ENCODE assay signal across 9 mouse cellular contexts in genomic region chr6:52861186-52861820, GRCm38 (mm10).
DNase-seq lines count a peak whose midpoint lies in the region; ATAC-seq and TF ChIP-seq lines count a peak whose summit lies in the region.
"Had no signal": no experiment of that assay in that cellular context is flagged by ENCODE, and none has a peak within 500 bp of the region (broad histone marks: within the 10 kb centered on the region; RNA-seq: fewer than 3 reads in every experiment).

No protein-coding gene starts in this region.

- H3K27me3 ChIP-seq in neural tube, embryonic 13.5 days, result peaks cover 8% of the 10 kb centered on the region; the same call in 1 of the 2 replicates
- no peaks in the 10 kb centered on the region for H3K27me3 ChIP-seq in hindbrain, embryonic 16.5 days (replicated peaks; ENCODE audit: control insufficient read depth, insufficient read depth, low read length)
- H3K27me3 ChIP-seq in midbrain, embryonic 14.5 days (ENCODE audit: control insufficient read depth, insufficient read depth, low read length), result no peaks in the 10 kb centered on the region
- no peaks in the 10 kb centered on the region for H3K27me3 ChIP-seq in kidney, adult 2 months (replicated peaks; ENCODE audit: control insufficient read depth, insufficient read depth, low read length)
- H3K27me3 ChIP-seq: liver, embryonic 15.5 days had no signal

- TF ChIP-seq CTCF in kidney, adult 2 months (conservative IDR thresholded peaks at IDR 0.05; ENCODE audit: insufficient read depth, insufficient read length, low read depth, low read length), result no peak

- no peak for TF ChIP-seq POLR2A in kidney, adult 2 months (IDR thresholded peaks at IDR 0.05; ENCODE audit: low read depth, low read length)

- DNase-seq in embryo, embryonic 9.5 days (ENCODE audit: extremely low spot score), result peak; percentile 25
- no peak for DNase-seq in embryo, embryonic 11 days
- no peak for DNase-seq in neural tube, embryonic 10.5 days (ENCODE audit: extremely low spot score, low spot score)
- DNase-seq in midbrain, embryonic 14.5 days, result peak; percentile 47
- no peak for DNase-seq in kidney, adult 2 months
- no peak for DNase-seq in kidney, adult 8-10 months

- no peak overlapping the region for H3K4me3 ChIP-seq in neural tube, embryonic 13.5 days
- no peak overlapping the region for H3K4me3 ChIP-seq in hindbrain, embryonic 16.5 days (ENCODE audit: low read length)
- H3K4me3 ChIP-seq in midbrain, embryonic 14.5 days (replicated peaks; ENCODE audit: low read depth, low read length), result no peak overlapping the region
- H3K4me3 ChIP-seq in kidney, adult 2 months (ENCODE audit: insufficient read depth, low read depth, low read length), result no peak overlapping the region
- H3K4me3 ChIP-seq: liver, embryonic 15.5 days had no signal

- no peaks in the 10 kb centered on the region for H3K36me3 ChIP-seq in neural tube, embryonic 13.5 days
- no peaks in the 10 kb centered on the region for H3K36me3 ChIP-seq in hindbrain, embryonic 16.5 days (ENCODE audit: control insufficient read depth, insufficient read depth, low read length)
- no peaks in the 10 kb centered on the region for H3K36me3 ChIP-seq in midbrain, embryonic 14.5 days (ENCODE audit: control insufficient read depth, insufficient read depth, low read length)
- no peaks in the 10 kb centered on the region for H3K36me3 ChIP-seq in kidney, adult 2 months (ENCODE audit: control insufficient read depth, insufficient read depth, low read length)
- H3K36me3 ChIP-seq: liver, embryonic 15.5 days had no signal

- H3K9ac ChIP-seq in neural tube, embryonic 13.5 days, result no peak overlapping the region
- no peak overlapping the region for H3K9ac ChIP-seq in hindbrain, embryonic 16.5 days (ENCODE audit: low read depth, low read length)
- H3K9ac ChIP-seq in midbrain, embryonic 14.5 days (replicated peaks; ENCODE audit: low read length), result no peak overlapping the region
- H3K9ac ChIP-seq: liver, embryonic 15.5 days had no signal

- H3K27ac ChIP-seq in neural tube, embryonic 13.5 days (replicated peaks), result peak overlapping the region; percentile 30; the same call in 1 of the 2 replicates
- H3K27ac ChIP-seq in hindbrain, embryonic 16.5 days (ENCODE audit: low read depth, low read length), result peak overlapping the region; percentile 4; the same call in 1 of the 2 replicates
- 0 out of 2 replicates have a peak overlapping the region, but pooled peaks have one; percentile 20 for H3K27ac ChIP-seq in midbrain, embryonic 14.5 days (replicated peaks; ENCODE audit: low read depth, low read length)
- no peak overlapping the region for H3K27ac ChIP-seq in kidney, adult 2 months (ENCODE audit: insufficient read depth, low read depth, low read length)
- H3K27ac ChIP-seq: liver, embryonic 15.5 days had no signal

- WGBS in neural tube, embryonic 13.5 days, result 48% methylated on average over 9 of the region's 9 CpGs
- WGBS in hindbrain, embryonic 16.5 days, result 38% methylated on average over 9 of the region's 9 CpGs
- WGBS in midbrain, embryonic 14.5 days, result 57% methylated on average over 9 of the region's 9 CpGs
- 73% methylated on average over 9 of the region's 9 CpGs for WGBS in kidney, adult 2 months

- H3K4me1 ChIP-seq in neural tube, embryonic 13.5 days (replicated peaks), result peaks cover 80% of the 10 kb centered on the region
- peaks cover 34% of the 10 kb centered on the region for H3K4me1 ChIP-seq in hindbrain, embryonic 16.5 days (ENCODE audit: control insufficient read depth, insufficient read depth, low read depth, low read length)
- peaks cover 47% of the 10 kb centered on the region for H3K4me1 ChIP-seq in midbrain, embryonic 14.5 days (ENCODE audit: control insufficient read depth, insufficient read depth, low read length)
- no peaks in the 10 kb centered on the region for H3K4me1 ChIP-seq in kidney, adult 2 months (ENCODE audit: control insufficient read depth, insufficient read depth, low read length)

- ATAC-seq in neural tube, embryonic 13.5 days (ENCODE audit: low read depth), result no peak
- ATAC-seq in hindbrain, embryonic 16.5 days, result peak; percentile 58; the same call in 1 of the 2 replicates
- no peak for ATAC-seq in midbrain, embryonic 14.5 days (ENCODE audit: low FRiP score, low TSS enrichment)

- H3K4me2 ChIP-seq in neural tube, embryonic 13.5 days, result no peak overlapping the region
- H3K4me2 ChIP-seq in hindbrain, embryonic 16.5 days (ENCODE audit: low read length), result no peak overlapping the region
- H3K4me2 ChIP-seq in midbrain, embryonic 14.5 days (ENCODE audit: low read length), result no peak overlapping the region
- H3K4me2 ChIP-seq: liver, embryonic 15.5 days had no signal

- H3K9me3 ChIP-seq in neural tube, embryonic 13.5 days, result no peaks in the 10 kb centered on the region
- H3K9me3 ChIP-seq in hindbrain, embryonic 16.5 days (ENCODE audit: control insufficient read depth, low read length), result no peaks in the 10 kb centered on the region
- no peaks in the 10 kb centered on the region for H3K9me3 ChIP-seq in midbrain, embryonic 14.5 days (ENCODE audit: control insufficient read depth, low read length)
- H3K9me3 ChIP-seq: liver, embryonic 15.5 days had no signal

Comparison
In these comparisons a context has a peak if more than half of its experiments do, and no peak if none do; other contexts are left out.
1. DNase-seq: peak in embryo, embryonic 9.5 days (single experiment) and midbrain, embryonic 14.5 days (single experiment); none in embryo, embryonic 11 days (single experiment), neural tube, embryonic 10.5 days (single experiment), kidney, adult 2 months (single experiment) and kidney, adult 8-10 months (0 of 2).